Mouse (Mus musculus) intestine, embryonic 16.5 days (tissue): ENCODE data around the gene Hsd3b7. TPM values are rescaled to one million over a fixed set of nuclear protein-coding genes. Genes with fewer than 3 reads are reported as not detected.
"Not testable (repeated sequence)": the region's sequence is repeated elsewhere in the genome, so short reads cannot be mapped to it uniquely, and the experiment has no call there.

Experiments used
- ATAC-seq: fragments of 200-750 bp; cut with Nextera tagmentation; 2 replicates; pipeline ENCODE4 v1.8.0; 2017; ENCODE audit warnings: moderate TSS enrichment, moderate library complexity
- H3K27ac ChIP-seq: fragments of 300-500 bp; sonication (generic); 2 replicates; pipeline ENCODE4 v1.5.1; 2014; ENCODE audit warnings: mild to moderate bottlenecking, low read length
- H3K27me3 ChIP-seq: fragments of 300-500 bp; sonication (generic); replicated peaks from 2 replicates; pipeline ENCODE4 v1.6.1; 2014; ENCODE audit warnings: low read length, control low read depth, mixed read lengths; ENCODE audit not compliant: control insufficient read depth, insufficient read depth
- H3K36me3 ChIP-seq: fragments of 300-500 bp; sonication (generic); 2 replicates; pipeline ENCODE4 v1.6.1; 2014; ENCODE audit warnings: low read length, control low read depth; ENCODE audit not compliant: control insufficient read depth, insufficient read depth
- H3K4me1 ChIP-seq: fragments of 300-500 bp; sonication (generic); 2 replicates; pipeline ENCODE4 v1.6.1; 2014; ENCODE audit warnings: low read length, control low read depth, mixed read lengths; ENCODE audit not compliant: control insufficient read depth, insufficient read depth
- H3K4me2 ChIP-seq: fragments of 300-500 bp; sonication (generic); 2 replicates; pipeline ENCODE4 v1.6.1; 2014; ENCODE audit warnings: low read depth, low read length, control low read depth
- H3K4me3 ChIP-seq: fragments of 300-500 bp; sonication (generic); 2 replicates; pipeline ENCODE4 v1.5.1; 2014; ENCODE audit warnings: mild to moderate bottlenecking, low read length
- H3K9ac ChIP-seq: fragments of 300-500 bp; sonication (generic); 2 replicates; pipeline ENCODE4 v1.6.1; 2014; ENCODE audit warnings: low read depth, low read length
- H3K9me3 ChIP-seq: fragments of 300-500 bp; sonication (generic); 2 replicates; pipeline ENCODE4 v1.6.1; 2016; ENCODE audit warnings: low read length, control low read depth; ENCODE audit not compliant: control insufficient read depth
- WGBS: fragments of 180-500 bp; shearing (Covaris S2); extraction: QIAGEN DNeasy Blood & Tissue Kit; methylation state at CpG from one replicate; pipeline ENCODE4 v1.1.7; 2014; 5-methylcytosine and 5-hydroxymethylcytosine counted together
- polyA plus RNA-seq: library from polyadenylated mRNA; unstranded; fragments of >200 nt; fragmentation: Nextera tagmentation; extraction: Ambion mirVana; gene quantifications from 2 replicates; pipeline ENCODE4 v1.2.1, GENCODE M21; 2015

Hsd3b7 gene
- polyA plus RNA-seq, 1 experiment from 2014 or later, result 37.6 TPM

- H3K27ac ChIP-seq, result no peak overlapping the region
- no peaks in the 10 kb centered on the region for H3K27me3 ChIP-seq
- no peaks in the 10 kb centered on the region for H3K9me3 ChIP-seq
- 50% methylated on average over 3 of the region's 3 CpGs for WGBS
- H3K4me2 ChIP-seq, result no peak overlapping the region
- 0 out of 2 replicates have a peak, but pooled peaks cover 5% of the 10 kb centered on the region for H3K36me3 ChIP-seq
- H3K9ac ChIP-seq, result no peak overlapping the region
- H3K4me3 ChIP-seq, result no peak overlapping the region
- ATAC-seq, result no peak
- peaks cover 17% of the 10 kb centered on the region for H3K4me1 ChIP-seq
These were observed 28.3 kb upstream of the Hsd3b7 start for GRCm38 (mm10) chr7:127772080-127772479.

GRCm38 (mm10) chr7:127772557-127772956, 27.8 kb upstream of the Hsd3b7 start:
- no peak for ATAC-seq
- Histone ChIP-seq H3K9ac (no peak overlapping the region), H3K27ac (no peak overlapping the region), H3K4me3 (no peak overlapping the region), H3K4me2 (no peak overlapping the region), H3K27me3 (no peaks in the 10 kb centered on the region), H3K4me1 (peaks cover 17% of the 10 kb centered on the region), H3K9me3 (no peaks in the 10 kb centered on the region), H3K36me3 (0 out of 2 replicates have a peak, but pooled peaks cover 2% of the 10 kb centered on the region)
- 96% methylated on average over 1 of the region's 1 CpGs for WGBS

GRCm38 (mm10) chr7:127773664-127774384, 26.6 kb upstream of the Hsd3b7 start:
- 38% methylated on average over 9 of the region's 9 CpGs for WGBS
- H3K4me1 ChIP-seq, result peaks cover 21% of the 10 kb centered on the region
- no peaks in the 10 kb centered on the region for H3K9me3 ChIP-seq
- no peak overlapping the region for H3K4me3 ChIP-seq
- no peak for ATAC-seq
- H3K27ac ChIP-seq, result no peak overlapping the region
- H3K36me3 ChIP-seq, result no peaks in the 10 kb centered on the region
- no peak overlapping the region for H3K4me2 ChIP-seq
- no peaks in the 10 kb centered on the region for H3K27me3 ChIP-seq
- H3K9ac ChIP-seq, result no peak overlapping the region

GRCm38 (mm10) chr7:127775837-127776236, 24.6 kb upstream of the Hsd3b7 start:
- H3K4me1 ChIP-seq, result peaks cover 18% of the 10 kb centered on the region
- H3K27ac ChIP-seq, ATAC-seq, H3K36me3 ChIP-seq, H3K9me3 ChIP-seq, H3K27me3 ChIP-seq: not testable (repeated sequence)
- peak overlapping the region; percentile 95 for H3K9ac ChIP-seq
- H3K4me3 ChIP-seq, result peak overlapping the region; percentile 84
- peak overlapping the region; percentile 49 for H3K4me2 ChIP-seq
- 77% methylated on average over 7 of the region's 7 CpGs for WGBS

- peak within 1 kb of the TSS; percentile 98 for H3K27ac ChIP-seq
- H3K4me2 ChIP-seq, result peak within 1 kb of the TSS; percentile 89
- no peaks in the 10 kb centered on the region for H3K9me3 ChIP-seq
- WGBS, result under 1% methylated on average over 23 of the region's 23 CpGs
- H3K27me3 ChIP-seq, result no peaks in the 10 kb centered on the region
- H3K4me3 ChIP-seq, result peak within 1 kb of the TSS; percentile 84
- H3K36me3 ChIP-seq, result 0 out of 2 replicates have a peak, but pooled peaks cover 4% of the 10 kb centered on the region
- H3K4me1 ChIP-seq, result peaks cover 12% of the 10 kb centered on the region
- peak; percentile 62 for ATAC-seq
- peak within 1 kb of the TSS; percentile 95 for H3K9ac ChIP-seq
These were observed 24.0 kb upstream of the Hsd3b7 start, which contains the start of gene Setd1a for GRCm38 (mm10) chr7:127776426-127776825. Setd1a (plus strand) TSS chr7:127776670.

GRCm38 (mm10) chr7:127776878-127777473, 23.4 kb upstream of the Hsd3b7 start:
- under 1% methylated on average over 57 of the region's 70 CpGs for WGBS
- H3K36me3 ChIP-seq, result 0 out of 2 replicates have a peak, but pooled peaks cover 4% of the 10 kb centered on the region
- no peaks in the 10 kb centered on the region for H3K9me3 ChIP-seq
- H3K27me3 ChIP-seq, result no peaks in the 10 kb centered on the region
- H3K4me3 ChIP-seq, result peak overlapping the region; percentile 84
- ATAC-seq, result peak; percentile 95
- H3K4me1 ChIP-seq, result peaks cover 11% of the 10 kb centered on the region
- peak overlapping the region; percentile 95 for H3K9ac ChIP-seq
- peak overlapping the region; percentile 49 for H3K4me2 ChIP-seq
- peak overlapping the region; percentile 98 for H3K27ac ChIP-seq

GRCm38 (mm10) chr7:127777474-127778266, 22.7 kb upstream of the Hsd3b7 start:
- Histone ChIP-seq H3K27me3 (no peaks in the 10 kb centered on the region), H3K4me1 (peaks cover 11% of the 10 kb centered on the region), H3K9ac (peak overlapping the region; percentile 95), H3K36me3 (0 out of 2 replicates have a peak, but pooled peaks cover 4% of the 10 kb centered on the region), H3K9me3 (no peaks in the 10 kb centered on the region), H3K4me2 (peak overlapping the region; percentile 89), H3K4me3 (peak overlapping the region; percentile 84), H3K27ac (peak overlapping the region; percentile 98)
- 3% methylated on average over 59 of the region's 66 CpGs for WGBS
- peak; percentile 52 for ATAC-seq

GRCm38 (mm10) chr7:127778350-127778749, 22.1 kb upstream of the Hsd3b7 start:
- ATAC-seq, result no peak
- peaks cover 11% of the 10 kb centered on the region for H3K4me1 ChIP-seq
- WGBS, result 78% methylated on average over 4 of the region's 4 CpGs
- no peaks in the 10 kb centered on the region for H3K9me3 ChIP-seq
- H3K4me2 ChIP-seq, result peak overlapping the region; percentile 89
- H3K36me3 ChIP-seq, result peaks cover 4% of the 10 kb centered on the region; the same call in 1 of the 2 replicates
- peak overlapping the region; percentile 95 for H3K9ac ChIP-seq
- H3K4me3 ChIP-seq, result peak overlapping the region; percentile 84
- H3K27ac ChIP-seq, result no peak overlapping the region
- H3K27me3 ChIP-seq, result no peaks in the 10 kb centered on the region

- Histone ChIP-seq H3K4me2 (no peak within 1 kb of the TSS), H3K27ac (no peak within 1 kb of the TSS), H3K4me3 (no peak within 1 kb of the TSS), H3K9me3 (no peaks in the 10 kb centered on the region), H3K9ac (no peak within 1 kb of the TSS), H3K4me1 (no peaks in the 10 kb centered on the region), H3K27me3 (no peaks in the 10 kb centered on the region), H3K36me3 (peaks cover 31% of the 10 kb centered on the region)
- no peak for ATAC-seq
- 92% methylated on average over 7 of the region's 7 CpGs for WGBS
These were observed 15.1 kb upstream of the Hsd3b7 start, which contains the start of gene Gm49388 for GRCm38 (mm10) chr7:127785308-127785707. Gm49388 (plus strand) TSS chr7:127785608.
